Mouse (Mus musculus) MEL (cell line): Measurements from ENCODE around the gene Sorcs2.

Experiments
- CTCF ChIP-seq, 3 experiments: IDR thresholded peaks in 2 of 3; conservative IDR thresholded peaks in 1 of 3; 2 replicates each; pipeline ENCODE4 v1.5.1; 2011 to 2012; ENCODE audit warnings: low read length in 3 of 3, low read depth in 2 of 3, mild to moderate bottlenecking in 2 of 3, improper control_type of control experiment in 1 of 3, inconsistent platforms in 1 of 3, mixed read lengths in 1 of 3, moderate library complexity in 1 of 3; ENCODE audit not compliant: control insufficient read depth in 1 of 3, insufficient read depth in 1 of 3, poor library complexity in 1 of 3, severe bottlenecking in 1 of 3
- E2F4 ChIP-seq: IDR thresholded peaks from 2 replicates; pipeline ENCODE4 v1.6.1; 2011; ENCODE audit warnings: low read depth, low read length, improper control_type of control experiment, borderline replicate concordance
- GATA1 ChIP-seq: IDR thresholded peaks from 2 replicates; pipeline ENCODE4 v1.6.1; 2011; ENCODE audit warnings: low read depth, low read length, improper control_type of control experiment
- MAFK ChIP-seq: IDR thresholded peaks from 2 replicates; pipeline ENCODE4 v1.6.1; 2011; ENCODE audit warnings: low read depth, mild to moderate bottlenecking, low read length, improper control_type of control experiment, borderline replicate concordance
- NELFE ChIP-seq: IDR thresholded peaks from 2 replicates; pipeline ENCODE4 v1.6.1; 2011; ENCODE audit warnings: low read depth, low read length, improper control_type of control experiment
- POLR2A ChIP-seq, 2 experiments: IDR thresholded peaks; 2 replicates each; pipeline ENCODE4 v1.6.1; 2011 to 2012; ENCODE audit warnings: low read length in 2 of 2, mild to moderate bottlenecking in 2 of 2, control low read depth in 1 of 2, improper control_type of control experiment in 1 of 2, low read depth in 1 of 2, moderate library complexity in 1 of 2; ENCODE audit not compliant: control insufficient read depth in 1 of 2, insufficient read depth in 1 of 2, poor library complexity in 1 of 2
- TCF12 ChIP-seq: IDR thresholded peaks from 2 replicates; pipeline ENCODE4 v1.6.1; 2014; ENCODE audit warnings: low read depth, mild to moderate bottlenecking, inconsistent platforms, low read length, improper control_type of control experiment, moderate library complexity
- ZMIZ1 ChIP-seq: IDR thresholded peaks from 2 replicates; pipeline ENCODE4 v1.6.1; 2012; ENCODE audit warnings: low read depth, mild to moderate bottlenecking, inconsistent platforms, low read length, improper control_type of control experiment, moderate library complexity
- ZNF384 ChIP-seq: IDR thresholded peaks from 2 replicates; pipeline ENCODE4 v1.6.1; 2012; ENCODE audit warnings: low read depth, mild to moderate bottlenecking, inconsistent platforms, low read length, improper control_type of control experiment

- TF ChIP-seq E2F4 (no peak), MAFK (no peak), ZMIZ1 (no peak), NELFE (no peak), CTCF (IDR thresholded peaks at IDR 0.05 in 2 of 3, conservative IDR thresholded peaks at IDR 0.05 in 1 of 3; ENCODE audit: control insufficient read depth in 1 of 3, insufficient read depth in 1 of 3, low read depth in 2 of 3, low read length in 3 of 3, poor library complexity in 1 of 3, severe bottlenecking in 1 of 3) (no peak), TCF12 (no peak), POLR2A (IDR thresholded peaks at IDR 0.05; ENCODE audit: control insufficient read depth in 1 of 2, insufficient read depth in 1 of 2, low read depth in 1 of 2, low read length in 2 of 2, poor library complexity in 1 of 2) (no peak), GATA1 (no peak), ZNF384 (no peak)
Measured at GRCm38 (mm10) chr5:36324140-36324572, 73.8 kb downstream of the Sorcs2 start.
